Mouse (Mus musculus) bone marrow, adult 2 months (tissue): Measurements from ENCODE around the gene Card19. TPM values are rescaled to one million over a fixed set of nuclear protein-coding genes. Genes with fewer than 3 reads are reported as not detected.

Experiments used
- H3K27ac ChIP-seq: fragments of 200-500 bp; 2 replicates; pipeline ENCODE4 v1.5.1; 2012; ENCODE audit warnings: low read depth, mild to moderate bottlenecking, control low read depth, inconsistent platforms, low read length; ENCODE audit not compliant: control insufficient read depth, poor library complexity, insufficient read depth
- H3K4me1 ChIP-seq: fragments of 200-500 bp; 2 replicates; pipeline ENCODE4 v1.6.1; 2011; ENCODE audit warnings: low read length; ENCODE audit not compliant: control insufficient read depth, insufficient read depth
- H3K4me3 ChIP-seq: fragments of 200-500 bp; replicated peaks from 2 replicates; pipeline ENCODE3; 2011; ENCODE audit warnings: mild to moderate bottlenecking, low read depth, low read length, control low read depth; ENCODE audit not compliant: control insufficient read depth
- CTCF ChIP-seq: fragments of 200-500 bp; IDR thresholded peaks from 2 replicates; pipeline ENCODE4 v1.5.1; 2011; ENCODE audit warnings: low read length, control low read depth; ENCODE audit not compliant: control insufficient read depth, insufficient read depth
- POLR2A ChIP-seq: fragments of 200-500 bp; IDR thresholded peaks from 2 replicates; pipeline ENCODE4 v1.6.1; 2011; ENCODE audit warnings: low read depth, mild to moderate bottlenecking, control low read depth, low read length, borderline replicate concordance; ENCODE audit not compliant: control insufficient read depth
- WGBS: fragments of 180-500 bp; shearing (Covaris S2); methylation state at CpG from one replicate; pipeline ENCODE4 v1.1.7; 2018; 5-methylcytosine and 5-hydroxymethylcytosine counted together
- polyA plus RNA-seq: library from polyadenylated mRNA; stranded (reverse); fragments of >200 nt; gene quantifications from 2 replicates; pipeline ENCODE4 v1.2.4, GENCODE M21; 2011; ENCODE audit warnings: low replicate concordance; ENCODE audit not compliant: missing spikeins, insufficient read depth, insufficient read length

Gene Card19
- polyA plus RNA-seq: 27.5 and 41.1 TPM in 2 replicates

GRCm38 (mm10) chr13:49215504-49216219 lies at the start of gene Card19:
Gene Card19, minus strand, starts transcription at chr13:49216037.
- TF ChIP-seq POLR2A (peak; percentile 90), CTCF (no peak)
- WGBS: under 1% methylated on average over 78 of the region's 78 CpGs
- H3K4me1 ChIP-seq: peaks cover 4% of the 10 kb centered on the region
- H3K4me3 ChIP-seq: peak within 1 kb of the TSS; percentile 72
- H3K27ac ChIP-seq: peak within 1 kb of the TSS; percentile 98

DNA sequence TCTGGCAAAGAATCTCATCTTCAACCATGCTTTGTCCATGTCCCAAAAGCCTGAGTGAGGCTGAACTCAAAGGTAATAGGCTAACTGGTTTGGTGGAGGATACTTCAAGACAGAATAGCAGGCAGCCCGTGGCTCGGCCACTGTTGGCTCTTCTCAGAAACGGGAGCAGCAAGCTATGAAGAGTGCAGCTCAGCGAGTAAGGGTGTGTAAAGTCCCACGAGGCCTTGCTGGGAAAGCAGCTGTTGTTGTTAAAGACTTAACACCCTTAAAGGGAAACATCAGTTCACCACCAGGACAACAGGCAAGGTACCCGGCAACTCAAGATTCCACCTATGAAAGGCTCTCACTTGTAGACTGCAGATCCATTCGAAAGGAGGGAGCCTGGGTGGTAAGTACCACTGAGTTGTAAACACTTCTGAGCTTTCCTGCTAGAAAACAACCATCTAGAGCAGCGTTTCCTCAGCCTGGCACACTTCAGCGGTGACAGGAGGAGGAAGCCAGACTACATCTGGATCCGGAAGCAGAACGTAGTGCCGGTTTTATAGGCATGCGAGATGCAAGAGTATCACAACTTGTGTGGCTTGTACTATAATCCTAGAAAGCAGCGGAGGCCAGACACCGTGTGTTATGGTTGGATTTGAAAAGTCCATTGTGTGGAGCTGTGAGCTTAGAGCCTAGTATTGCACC lies 44.3 kb upstream of the Card19 start:
- WGBS: 22% methylated on average over 15 of the region's 15 CpGs
- H3K4me3 ChIP-seq: no peak overlapping the region
- no peak for TF ChIP-seq POLR2A
- TF ChIP-seq CTCF: no peak
- peak overlapping the region; percentile 41 for H3K27ac ChIP-seq
- no peaks in the 10 kb centered on the region; the same call in 1 of the 2 replicates for H3K4me1 ChIP-seq

DNA sequence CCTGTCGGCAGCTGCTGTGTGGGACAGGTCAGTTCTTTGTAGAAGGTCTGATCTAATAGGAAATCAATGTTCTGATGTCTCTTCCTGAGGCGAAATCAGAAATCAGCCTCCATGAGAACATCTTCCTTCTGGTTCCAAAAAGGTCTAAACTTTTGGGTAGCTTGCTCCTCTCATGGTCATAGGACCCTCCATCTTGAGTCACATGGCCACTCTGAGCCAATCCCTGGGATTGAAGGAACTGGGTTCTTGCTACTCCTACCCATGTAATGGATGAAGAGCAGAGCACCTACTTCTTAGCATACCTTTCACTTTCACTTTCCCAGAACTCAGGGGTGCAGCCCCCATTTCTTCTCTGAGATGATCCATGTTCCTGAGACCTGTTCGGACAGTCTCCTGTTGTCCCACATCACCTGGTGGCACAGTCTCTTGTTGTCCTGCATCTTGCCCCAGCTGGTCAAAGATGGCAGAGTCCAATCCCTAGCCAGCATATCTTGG lies 42.0 kb upstream of the Card19 start:
- 78% methylated on average over 3 of the region's 3 CpGs for WGBS
- TF ChIP-seq POLR2A: no peak
- TF ChIP-seq CTCF: no peak
- Histone ChIP-seq H3K27ac (no peak overlapping the region), H3K4me3 (no peak overlapping the region), H3K4me1 (no peaks in the 10 kb centered on the region; the same call in 1 of the 2 replicates)

- WGBS: 22% methylated on average over 13 of the region's 13 CpGs
Observed at GRCm38 (mm10) chr13:49252746-49253145, 36.9 kb upstream of the Card19 start.

GRCm38 (mm10) chr13:49252113-49252512 lies 36.3 kb upstream of the Card19 start:
- WGBS: 44% methylated on average over 2 of the region's 2 CpGs
- Histone ChIP-seq H3K4me3 (no peak overlapping the region), H3K4me1 (peaks cover 13% of the 10 kb centered on the region), H3K27ac (peak overlapping the region; percentile 73)
- TF ChIP-seq POLR2A (no peak), CTCF (no peak)

More at GRCm38 (mm10) chr13:49252746-49253145, 36.9 kb upstream of the Card19 start:
- TF ChIP-seq CTCF (no peak), POLR2A (no peak)
- Histone ChIP-seq H3K27ac (peak overlapping the region; percentile 67), H3K4me1 (peaks cover 13% of the 10 kb centered on the region), H3K4me3 (no peak overlapping the region)

DNA sequence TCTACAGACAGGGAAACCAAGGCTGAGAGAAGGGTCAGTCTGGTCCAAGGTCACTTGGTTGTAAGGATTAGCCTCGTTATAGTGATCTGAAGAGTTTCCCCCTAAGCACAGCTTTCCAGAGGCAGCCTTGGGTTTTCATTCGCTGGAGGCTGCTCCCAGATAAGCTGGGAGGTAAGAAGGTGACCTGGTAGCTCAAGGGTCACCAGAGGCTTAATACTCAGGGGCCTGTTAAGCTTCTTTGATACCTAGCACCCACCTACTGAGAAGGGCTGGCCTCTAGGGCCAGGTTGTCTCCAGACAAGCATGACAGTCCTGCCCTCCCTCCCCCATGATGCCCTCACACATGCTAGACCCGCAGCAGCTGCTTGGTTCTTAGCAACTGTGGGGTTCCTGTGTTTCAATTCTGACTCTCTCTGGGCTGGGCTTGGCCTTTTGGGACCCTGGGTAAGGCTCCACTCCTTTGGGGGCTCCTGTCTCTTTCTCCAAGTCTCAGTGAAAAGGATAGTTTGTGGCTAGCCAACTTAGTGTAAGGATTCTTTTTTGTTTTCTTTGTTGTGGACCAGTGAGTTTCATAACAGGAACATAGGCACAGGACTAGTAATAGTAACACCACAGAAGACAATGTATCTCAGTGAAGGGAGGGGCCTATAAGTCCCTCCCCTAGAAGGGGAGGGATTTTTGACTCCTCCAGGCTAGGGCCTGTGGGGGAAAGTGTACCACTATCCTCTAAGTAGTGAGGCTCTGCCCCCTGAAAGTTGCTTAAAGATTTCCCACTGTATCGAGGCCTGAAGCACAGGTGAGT lies 35.1 kb upstream of the Card19 start:
- Histone ChIP-seq H3K27ac (peak overlapping the region; percentile 85), H3K4me1 (peaks cover 13% of the 10 kb centered on the region), H3K4me3 (no peak overlapping the region)
- TF ChIP-seq POLR2A (no peak), CTCF (no peak)
- WGBS: 63% methylated on average over 4 of the region's 4 CpGs

- Histone ChIP-seq H3K27ac (peak overlapping the region; percentile 69), H3K4me3 (no peak overlapping the region), H3K4me1 (peaks cover 13% of the 10 kb centered on the region)
- 64% methylated on average over 2 of the region's 2 CpGs for WGBS
- TF ChIP-seq CTCF (no peak), POLR2A (no peak)
Observed at GRCm38 (mm10) chr13:49249634-49250033, 33.8 kb upstream of the Card19 start.
